Mouse (Mus musculus) lung, embryonic 14.5 days (tissue): ENCODE results near the gene Cryl1. TPM values are rescaled to one million over a fixed set of nuclear protein-coding genes. Genes with fewer than 3 reads are reported as not detected.

Source experiments
- ATAC-seq: fragments of 200-750 bp; cut with Nextera tagmentation; 2 replicates; pipeline ENCODE4 v1.8.0; 2017; ENCODE audit warnings: mild to moderate bottlenecking, moderate TSS enrichment, moderate library complexity; ENCODE audit not compliant: insufficient read depth
- DNase-seq: peaks from one replicate; pipeline ENCODE4 v3.0.0-alpha.2; 2015
- H3K27ac ChIP-seq: fragments of 300-500 bp; sonication (generic); 2 replicates; pipeline ENCODE4 v1.5.1; 2014; ENCODE audit warnings: low read depth, mild to moderate bottlenecking, moderate library complexity
- H3K27me3 ChIP-seq: fragments of 300-500 bp; sonication (generic); 2 replicates; pipeline ENCODE4 v1.6.1; 2014; ENCODE audit warnings: low read length, control low read depth; ENCODE audit not compliant: insufficient read depth
- H3K36me3 ChIP-seq: fragments of 300-500 bp; sonication (generic); 2 replicates; pipeline ENCODE4 v1.6.1; 2014; ENCODE audit warnings: control low read depth; ENCODE audit not compliant: insufficient read depth
- H3K4me1 ChIP-seq: fragments of 300-500 bp; sonication (generic); 2 replicates; pipeline ENCODE4 v1.6.1; 2014; ENCODE audit warnings: antibody characterized with exemption, control low read depth; ENCODE audit not compliant: insufficient read depth
- H3K4me2 ChIP-seq: fragments of 300-500 bp; sonication (generic); 2 replicates; pipeline ENCODE4 v1.6.1; 2014; ENCODE audit warnings: mild to moderate bottlenecking
- H3K4me3 ChIP-seq: fragments of 300-500 bp; sonication (generic); 2 replicates; pipeline ENCODE4 v1.5.1; 2014; ENCODE audit warnings: low read depth, low read length
- H3K9ac ChIP-seq: fragments of 300-500 bp; sonication (generic); 2 replicates; pipeline ENCODE4 v1.6.1; 2014
- H3K9me3 ChIP-seq: fragments of 300-500 bp; sonication (generic); 2 replicates; pipeline ENCODE4 v1.6.1; 2016; ENCODE audit warnings: low read depth, low read length, control low read depth
- CTCF ChIP-seq: IDR thresholded peaks from 2 replicates; pipeline ENCODE4 v1.5.1; 2016; ENCODE audit warnings: antibody characterized with exemption, low read depth
- WGBS: fragments of 180-500 bp; shearing (Covaris S2); extraction: QIAGEN DNeasy Blood & Tissue Kit; methylation state at CpG from one replicate; pipeline ENCODE4 v1.1.7; 2014; 5-methylcytosine and 5-hydroxymethylcytosine counted together
- polyA plus RNA-seq: library from polyadenylated mRNA; unstranded; fragments of >200 nt; fragmentation: Nextera tagmentation; extraction: Ambion mirVana; gene quantifications from 2 replicates; pipeline ENCODE4 v1.2.1, GENCODE M21; 2014

Cryl1 gene
- polyA plus RNA-seq, 1 experiment from 2014 or later, result 21.3 TPM

DNA sequence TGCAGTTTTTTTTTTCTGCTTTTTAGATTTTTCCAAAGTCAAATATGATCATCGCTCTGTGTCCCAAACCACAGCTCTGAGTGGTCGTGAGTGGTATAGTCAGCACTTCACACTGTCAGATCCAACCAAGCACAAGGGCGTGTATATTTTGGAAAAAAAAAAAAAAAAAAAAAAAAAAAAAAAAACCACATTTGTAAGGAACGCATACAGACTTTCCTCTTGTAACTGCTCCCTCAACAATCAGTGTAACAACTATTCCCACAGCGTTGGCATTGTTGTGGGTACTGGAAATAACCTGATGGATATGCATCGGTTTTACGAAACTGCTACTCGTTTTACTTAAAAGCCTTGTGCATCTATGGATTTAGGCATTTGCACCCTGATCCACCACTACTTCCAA is 9.8 kb upstream of the Cryl1 start:
- H3K27ac ChIP-seq, result no peak overlapping the region
- no peak for TF ChIP-seq CTCF
- DNase-seq (no peak), ATAC-seq (no peak)
- H3K36me3 ChIP-seq, result no peaks in the 10 kb centered on the region
- H3K4me1 ChIP-seq, result no peaks in the 10 kb centered on the region
- WGBS, result 71% methylated on average over 8 of the region's 8 CpGs
- H3K9ac ChIP-seq, result no peak overlapping the region
- no peak overlapping the region for H3K4me2 ChIP-seq
- no peaks in the 10 kb centered on the region for H3K9me3 ChIP-seq
- no peaks in the 10 kb centered on the region for H3K27me3 ChIP-seq
- no peak overlapping the region for H3K4me3 ChIP-seq

DNA sequence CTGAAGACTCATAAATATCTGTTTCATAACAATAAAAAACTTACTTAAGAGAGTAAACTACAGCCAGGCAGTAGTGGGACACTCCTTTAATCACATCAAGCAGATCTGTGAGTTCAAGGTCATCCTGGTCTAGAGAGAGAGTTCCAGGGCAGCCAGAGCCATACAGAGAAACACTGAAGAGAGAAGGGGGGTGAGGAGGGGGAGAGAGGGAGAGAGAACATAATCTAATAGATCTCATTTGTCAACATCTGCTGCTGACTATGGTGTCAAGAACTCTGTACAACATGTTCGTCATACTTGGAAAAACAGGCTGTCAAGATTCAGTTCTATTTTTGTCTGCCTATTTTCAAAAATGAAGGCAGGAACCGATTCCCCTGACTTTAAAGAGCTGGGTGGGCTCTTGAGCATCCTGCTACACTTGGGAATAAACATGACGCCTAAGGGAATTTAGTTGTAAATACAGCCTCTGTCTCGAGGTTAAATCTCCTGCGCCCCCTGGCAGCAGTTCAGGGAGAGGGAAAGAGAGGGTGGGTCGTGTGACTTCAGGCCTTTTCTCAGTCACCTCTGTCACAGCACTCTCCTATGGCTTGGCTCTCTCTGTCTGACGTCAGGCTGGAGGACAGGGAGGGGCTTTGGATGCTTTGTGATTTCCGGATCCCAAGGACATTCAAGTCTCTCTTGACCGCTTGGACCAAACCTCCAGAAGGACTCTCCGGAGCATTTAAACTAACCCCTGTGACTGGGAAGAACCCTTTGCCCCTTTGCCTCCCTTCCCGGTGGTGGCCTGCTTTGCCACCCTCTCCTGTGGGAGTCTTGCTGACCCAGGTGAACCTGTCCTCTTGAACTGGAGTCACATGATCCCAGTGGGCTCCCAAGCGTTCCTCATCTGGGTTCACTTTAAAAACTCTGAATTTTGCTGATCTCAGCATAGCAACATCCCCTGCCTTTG is 9.0 kb upstream of the Cryl1 start:
- TF ChIP-seq CTCF, result peak; percentile 75
- Histone ChIP-seq H3K4me3 (no peak overlapping the region; the same call in 1 of the 2 replicates), H3K9ac (no peak overlapping the region), H3K27ac (no peak overlapping the region), H3K9me3 (no peaks in the 10 kb centered on the region), H3K4me1 (no peaks in the 10 kb centered on the region), H3K36me3 (no peaks in the 10 kb centered on the region), H3K27me3 (no peaks in the 10 kb centered on the region), H3K4me2 (peak overlapping the region; percentile 47)
- 2% methylated on average over 12 of the region's 12 CpGs for WGBS
- DNase-seq, result peak; percentile 86
- peak; percentile 93 for ATAC-seq

GRCm38 (mm10) chr14:57402815-57403214 is 4.5 kb upstream of the Cryl1 start:
- no peak for TF ChIP-seq CTCF
- Histone ChIP-seq H3K9ac (no peak overlapping the region), H3K4me1 (peaks cover 4% of the 10 kb centered on the region; the same call in 1 of the 2 replicates), H3K27ac (no peak overlapping the region), H3K4me3 (no peak overlapping the region), H3K27me3 (no peaks in the 10 kb centered on the region), H3K36me3 (no peaks in the 10 kb centered on the region), H3K9me3 (no peaks in the 10 kb centered on the region), H3K4me2 (no peak overlapping the region)
- DNase-seq (no peak), ATAC-seq (no peak)

GRCm38 (mm10) chr14:57398813-57399427 is 591 bp upstream of the Cryl1 start:
- peak; percentile 67 for DNase-seq
- WGBS, result 7% methylated on average over 13 of the region's 13 CpGs
- ATAC-seq, result peak; percentile 65

DNA sequence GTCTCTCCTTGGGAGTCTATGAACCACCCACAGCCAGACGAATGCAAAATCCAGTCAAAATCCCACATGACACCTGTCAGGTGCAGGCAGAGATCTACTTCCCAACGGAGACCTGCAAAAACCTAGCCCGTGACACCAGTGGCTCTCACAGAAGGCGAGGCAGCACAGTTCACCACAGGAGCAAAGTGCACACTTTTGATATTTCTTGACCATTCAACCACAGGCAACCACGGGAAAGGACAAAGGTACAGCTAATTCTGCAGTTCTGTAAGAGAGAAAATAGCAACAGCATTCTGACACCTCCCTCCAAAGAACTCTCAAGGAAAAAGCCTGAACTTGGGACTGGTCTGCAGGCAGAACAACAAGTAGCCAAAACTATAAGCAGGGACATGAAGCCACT is 1.1 kb downstream of the Cryl1 start:
- no peak overlapping the region for H3K9ac ChIP-seq
- no peak overlapping the region for H3K4me2 ChIP-seq
- no peaks in the 10 kb centered on the region for H3K9me3 ChIP-seq
- TF ChIP-seq CTCF, result no peak
- DNase-seq (no peak), ATAC-seq (no peak)
- no peak overlapping the region for H3K4me3 ChIP-seq
- no peaks in the 10 kb centered on the region for H3K27me3 ChIP-seq
- H3K27ac ChIP-seq, result no peak overlapping the region
- 77% methylated on average over 5 of the region's 5 CpGs for WGBS
- H3K36me3 ChIP-seq, result no peaks in the 10 kb centered on the region
- H3K4me1 ChIP-seq, result peaks cover 4% of the 10 kb centered on the region; the same call in 1 of the 2 replicates

More at GRCm38 (mm10) chr14:57398813-57399427, 591 bp upstream of the Cryl1 start:
- Histone ChIP-seq H3K4me3 (peak overlapping the region; percentile 59), H3K36me3 (no peaks in the 10 kb centered on the region), H3K4me1 (peaks cover 4% of the 10 kb centered on the region; the same call in 1 of the 2 replicates), H3K9ac (peak overlapping the region; percentile 53), H3K27me3 (no peaks in the 10 kb centered on the region), H3K27ac (peak overlapping the region; percentile 80), H3K9me3 (no peaks in the 10 kb centered on the region), H3K4me2 (peak overlapping the region; percentile 86)
- TF ChIP-seq CTCF, result no peak

DNA sequence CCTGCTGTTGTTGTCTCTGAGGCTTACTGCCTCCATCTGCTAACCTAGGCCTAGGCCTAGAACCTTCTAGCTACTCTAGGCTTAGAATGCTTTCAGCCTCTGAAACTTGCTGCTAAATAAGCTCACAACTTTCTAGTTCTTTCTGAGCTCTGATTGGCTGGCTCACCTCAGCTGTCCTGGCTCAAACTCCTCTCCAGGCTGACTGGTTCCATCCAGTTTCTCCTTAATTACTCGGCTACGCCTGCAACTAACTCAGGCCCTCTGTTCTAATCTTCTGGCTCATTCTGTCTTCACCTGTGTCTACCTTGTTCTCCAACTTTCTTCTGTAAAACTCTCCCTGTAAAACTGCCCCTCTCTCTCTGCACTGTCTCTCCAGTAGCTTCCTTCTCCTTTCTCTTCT is 2.9 kb downstream of the Cryl1 start:
- WGBS, result 63% methylated on average over 2 of the region's 2 CpGs
- H3K4me3 ChIP-seq, result no peak overlapping the region
- no peak for ATAC-seq

DNA sequence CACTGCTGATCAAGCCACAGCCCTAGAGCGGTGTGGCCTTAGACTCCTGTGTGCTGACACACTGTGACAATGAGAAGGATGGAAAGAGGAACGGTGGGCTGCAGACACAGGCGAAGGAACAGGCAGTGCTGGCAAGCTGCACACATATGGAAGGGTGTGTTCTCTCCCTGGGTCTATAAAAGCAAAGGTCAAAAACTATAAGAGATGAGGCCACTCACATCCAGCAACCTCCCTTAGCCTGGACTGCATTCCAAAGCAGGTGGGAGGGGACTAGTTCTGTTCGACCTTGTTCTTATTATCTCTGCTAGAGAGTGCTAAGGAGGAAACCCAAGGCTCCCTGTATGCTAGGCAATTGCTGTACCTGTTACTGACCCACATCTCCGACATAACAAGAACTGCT is 6.1 kb downstream of the Cryl1 start:
- Histone ChIP-seq H3K4me1 (no peaks in the 10 kb centered on the region), H3K4me2 (no peak overlapping the region), H3K36me3 (no peaks in the 10 kb centered on the region), H3K4me3 (no peak overlapping the region), H3K27ac (no peak overlapping the region), H3K27me3 (no peaks in the 10 kb centered on the region), H3K9me3 (no peaks in the 10 kb centered on the region), H3K9ac (no peak overlapping the region)
- ATAC-seq (no peak), DNase-seq (no peak)
- TF ChIP-seq CTCF, result no peak
- 54% methylated on average over 5 of the region's 5 CpGs for WGBS

More for the DNA sequence above, 2.9 kb downstream of the Cryl1 start:
- Histone ChIP-seq H3K27me3 (no peaks in the 10 kb centered on the region), H3K4me2 (no peak overlapping the region), H3K36me3 (no peaks in the 10 kb centered on the region), H3K4me1 (peaks cover 4% of the 10 kb centered on the region; the same call in 1 of the 2 replicates), H3K9ac (no peak overlapping the region), H3K27ac (no peak overlapping the region), H3K9me3 (no peaks in the 10 kb centered on the region)
- DNase-seq, result no peak
- TF ChIP-seq CTCF, result no peak
